ENCODE assay signal across 30 mouse cellular contexts in genomic region chr3:84568540-84568939, GRCm38 (mm10). TPM values are rescaled to one million over a fixed set of nuclear protein-coding genes. Genes with fewer than 3 reads are reported as not detected.
DNase-seq lines count a peak whose midpoint lies in the region; ATAC-seq lines count a peak whose summit lies in the region.
"Had no signal": no experiment of that assay in that cellular context is flagged by ENCODE, and none has a peak within 500 bp of the region (broad histone marks: within the 10 kb centered on the region; RNA-seq: fewer than 3 reads in every experiment).

No protein-coding gene starts in this region.

- no peak overlapping the region for H3K4me3 ChIP-seq in liver, embryonic 11.5 days (ENCODE audit: low read depth, low read length)
- H3K4me3 ChIP-seq in liver, embryonic 12.5 days: no peak overlapping the region
- H3K4me3 ChIP-seq: embryonic facial prominence, embryonic 10.5 days; embryonic facial prominence, embryonic 13.5 days; erythroblast, embryonic 14.5 days; forebrain, embryonic 12.5 days; forebrain, embryonic 15.5 days; heart, adult 2 months; hindbrain, embryonic 10.5 days; hindbrain, embryonic 13.5 days; intestine, embryonic 15.5 days had no signal

- peaks cover 11% of the 10 kb centered on the region for H3K4me1 ChIP-seq in liver, embryonic 11.5 days (replicated peaks; ENCODE audit: control insufficient read depth, insufficient read depth, low read length)
- peaks cover 24% of the 10 kb centered on the region for H3K4me1 ChIP-seq in liver, embryonic 12.5 days
- H3K4me1 ChIP-seq: forebrain, embryonic 12.5 days; hindbrain, embryonic 10.5 days had no signal

- no peaks in the 10 kb centered on the region for H3K36me3 ChIP-seq in liver, embryonic 11.5 days (ENCODE audit: control insufficient read depth, insufficient read depth, low read length)
- H3K36me3 ChIP-seq in liver, embryonic 12.5 days: no peaks in the 10 kb centered on the region
- H3K36me3 ChIP-seq: embryonic facial prominence, embryonic 10.5 days; forebrain, embryonic 12.5 days; forebrain, embryonic 15.5 days; hindbrain, embryonic 10.5 days; hindbrain, embryonic 13.5 days; intestine, embryonic 15.5 days had no signal

- H3K27ac ChIP-seq in liver, embryonic 11.5 days (ENCODE audit: low read depth, low read length): no peak overlapping the region
- H3K27ac ChIP-seq in liver, embryonic 12.5 days: no peak overlapping the region
- H3K27ac ChIP-seq: embryonic facial prominence, embryonic 10.5 days; embryonic facial prominence, embryonic 13.5 days; forebrain, embryonic 12.5 days; forebrain, embryonic 15.5 days; heart, adult 2 months; hindbrain, embryonic 10.5 days; hindbrain, embryonic 13.5 days; intestine, embryonic 15.5 days had no signal

- 94% methylated on average over 6 of the region's 6 CpGs for WGBS in liver, embryonic 11.5 days
- 83% methylated on average over 6 of the region's 6 CpGs for WGBS in liver, embryonic 12.5 days (ENCODE audit: insufficient replicate concordance)

- H3K9me3 ChIP-seq in liver, embryonic 11.5 days (ENCODE audit: control insufficient read depth, low read length): no peaks in the 10 kb centered on the region
- no peaks in the 10 kb centered on the region for H3K9me3 ChIP-seq in liver, embryonic 12.5 days (replicated peaks)
- H3K9me3 ChIP-seq: embryonic facial prominence, embryonic 10.5 days; embryonic facial prominence, embryonic 13.5 days; forebrain, embryonic 12.5 days; forebrain, embryonic 15.5 days; G1E; hindbrain, embryonic 10.5 days; hindbrain, embryonic 13.5 days; intestine, embryonic 15.5 days had no signal

- H3K4me2 ChIP-seq in liver, embryonic 11.5 days: no peak overlapping the region
- no peak overlapping the region for H3K4me2 ChIP-seq in liver, embryonic 12.5 days
- H3K4me2 ChIP-seq: embryonic facial prominence, embryonic 13.5 days; forebrain, embryonic 12.5 days; forebrain, embryonic 15.5 days; heart, embryonic 11.5 days; hindbrain, embryonic 13.5 days; intestine, embryonic 15.5 days had no signal

- DNase-seq in cerebellum, adult 9-10 months: peak; percentile 58
- DNase-seq in cerebellum, adult 11-12 months: no peak
- peak; percentile 36 for DNase-seq in heart, adult 8-10 months (ENCODE audit: low spot score)
- no peak for DNase-seq in heart, postnatal 4 days
- peak; percentile 50 for DNase-seq in 3T3-L1 (ENCODE audit: low read depth, low spot score)
- peak; percentile 54 for DNase-seq in brain, adult 2 months (ENCODE audit: low read depth, low spot score)
- no peak for DNase-seq in liver, embryonic 11.5 days (ENCODE audit: low spot score)
- DNase-seq: adrenal gland, adult 8-10 months; adrenal gland, postnatal 25 days; B cell, adult 2 months; cerebellum, adult 11 months; embryo, embryonic 11 days; gastrocnemius, postnatal 36 days; heart, adult 2 months; kidney, adult 11 months had no signal

- no peaks in the 10 kb centered on the region for H3K27me3 ChIP-seq in liver, embryonic 11.5 days (replicated peaks; ENCODE audit: control insufficient read depth, insufficient read depth, low read length)
- H3K27me3 ChIP-seq in liver, embryonic 12.5 days (replicated peaks): no peaks in the 10 kb centered on the region
- H3K27me3 ChIP-seq: CH12.LX; embryonic facial prominence, embryonic 13.5 days; forebrain, embryonic 12.5 days; forebrain, embryonic 15.5 days; hindbrain, embryonic 13.5 days; intestine, embryonic 15.5 days had no signal

- H3K9ac ChIP-seq in liver, embryonic 11.5 days (ENCODE audit: low read depth, low read length): no peak overlapping the region
- H3K9ac ChIP-seq in liver, embryonic 12.5 days: no peak overlapping the region
- H3K9ac ChIP-seq: embryonic facial prominence, embryonic 13.5 days; forebrain, embryonic 12.5 days; forebrain, embryonic 15.5 days; hindbrain, embryonic 13.5 days; intestine, embryonic 15.5 days had no signal

- ATAC-seq in liver, embryonic 11.5 days (replicated peaks; ENCODE audit: low FRiP score): no peak
- no peak for ATAC-seq in liver, embryonic 12.5 days
- ATAC-seq: forebrain, embryonic 15.5 days; hindbrain, embryonic 16.5 days; intestine, embryonic 15.5 days had no signal

RNA-seq across cellular contexts. Expression of gene Arfip1, which starts 13.9 kb away (rescaled TPM):
- 10 to 100 TPM; 10.5 to 16.7 (median 14.3) TPM for total RNA-seq in heart, adult 8-10 months (2022)
- total RNA-seq in heart, postnatal 4 days (2021): 10 to 100 TPM; 36.0 to 41.6 TPM
- 30.9 and 33.7 TPM in 2 replicates for polyA plus RNA-seq in liver, embryonic 11.5 days (2014; fragmentation: Nextera tagmentation; extraction: Ambion mirVana)
- polyA plus RNA-seq in liver, embryonic 12.5 days (2016; fragmentation: Nextera tagmentation; extraction: Ambion mirVana): 16.5 and 16.9 TPM in 2 replicates

RNA-seq across cellular contexts. Expression of gene Tigd4, which starts 24.8 kb away (rescaled TPM):
- under 1 TPM in 2 of 4 experiments, not detected in 2; 0.09 to 0.11 TPM for total RNA-seq in heart, adult 8-10 months (2022)
- under 1 TPM; 0.33 to 0.34 TPM for total RNA-seq in heart, postnatal 4 days (2021)
- polyA plus RNA-seq in liver, embryonic 11.5 days (2014; fragmentation: Nextera tagmentation; extraction: Ambion mirVana): not detected in 2 replicates
- polyA plus RNA-seq in liver, embryonic 12.5 days (2016; fragmentation: Nextera tagmentation; extraction: Ambion mirVana): 0.04 TPM in 1 of 2 replicates, not detected in the other
- total RNA-seq: CH12.LX; common myeloid progenitor, adult 5-6 weeks; granulocyte monocyte progenitor cell, adult 5-6 weeks had no signal
- polyA plus RNA-seq: erythroblast, embryonic 14.5 days; forebrain, embryonic 12.5 days; G1E; heart, adult 2 months; heart, embryonic 11.5 days; hindbrain, embryonic 10.5 days; hindbrain, embryonic 13.5 days; intestine, embryonic 15.5 days had no signal

Comparison
In these comparisons a context has a peak if more than half of its experiments do, and no peak if none do; other contexts are left out.
1. DNase-seq: peak in cerebellum, adult 9-10 months (single experiment), heart, adult 8-10 months (single experiment), 3T3-L1 (single experiment) and brain, adult 2 months (single experiment); none in cerebellum, adult 11-12 months (single experiment), heart, postnatal 4 days (single experiment) and liver, embryonic 11.5 days (single experiment).